Mouse (Mus musculus) kidney, postnatal 4 days (tissue): Measurements from ENCODE around the gene Babam1.

Experiments
- DNase-seq, 2 experiments: peaks; one replicate each; pipeline ENCODE4 v3.0.0; 2021; ENCODE audit warnings: mixed read lengths in 2 of 2

The Babam1 gene

GRCm38 (mm10) chr8:71381421-71381970, 15.2 kb upstream of the Babam1 start, which contains the start of gene Nr2f6:
Gene Nr2f6, minus strand, starts transcription at chr8:71381960.
- DNase-seq: peak; percentile 84 to 91

- peak; percentile 92 to 95 for DNase-seq
These were observed 14.4 kb upstream of the Babam1 start for GRCm38 (mm10) chr8:71381971-71382961.

- peak in 1 of 2 experiments; percentile 38 for DNase-seq
These were observed 13.3 kb upstream of the Babam1 start for GRCm38 (mm10) chr8:71383396-71383795.

- DNase-seq: peak in 1 of 2 experiments; percentile 47
These were observed 12.8 kb upstream of the Babam1 start for GRCm38 (mm10) chr8:71383860-71384259.

GRCm38 (mm10) chr8:71385212-71385835, 11.3 kb upstream of the Babam1 start:
- DNase-seq: peak in 1 of 2 experiments; percentile 31

GRCm38 (mm10) chr8:71388267-71388666, 8.4 kb upstream of the Babam1 start:
- DNase-seq: peak in 1 of 2 experiments; percentile 10

- no peak for DNase-seq
These were observed 5.0 kb upstream of the Babam1 start for GRCm38 (mm10) chr8:71391696-71392095.

GRCm38 (mm10) chr8:71392391-71392790, 4.3 kb upstream of the Babam1 start:
- DNase-seq: no peak

GRCm38 (mm10) chr8:71392871-71393270, 3.8 kb upstream of the Babam1 start:
- DNase-seq: peak; percentile 77 to 84

- peak in 1 of 2 experiments; percentile 10 for DNase-seq
These were observed 2.2 kb upstream of the Babam1 start for GRCm38 (mm10) chr8:71394481-71394880.

- DNase-seq: peak; percentile 3
These were observed 1.6 kb upstream of the Babam1 start for GRCm38 (mm10) chr8:71395071-71395470.

- DNase-seq: peak; percentile 36 to 51
These were observed 1.0 kb upstream of the Babam1 start, which contains the start of gene Ushbp1 for GRCm38 (mm10) chr8:71395629-71396028. Gene Ushbp1, minus strand, starts transcription at chr8:71395802.

GRCm38 (mm10) chr8:71397701-71398100, 1.0 kb downstream of the Babam1 start:
- DNase-seq: peak in 1 of 2 experiments; percentile 4

- peak in 1 of 2 experiments; percentile 1 for DNase-seq
These were observed 4.2 kb downstream of the Babam1 start for GRCm38 (mm10) chr8:71400826-71401225.

GRCm38 (mm10) chr8:71401454-71401853, 4.8 kb downstream of the Babam1 start:
- DNase-seq: peak in 1 of 2 experiments; percentile 1

GRCm38 (mm10) chr8:71402446-71402964, 5.8 kb downstream of the Babam1 start:
- DNase-seq: peak in 1 of 2 experiments; percentile 1

GRCm38 (mm10) chr8:71403107-71403885, 6.6 kb downstream of the Babam1 start:
- DNase-seq: peak; percentile 1 to 3

GRCm38 (mm10) chr8:71404011-71404410, 7.3 kb downstream of the Babam1 start:
- DNase-seq: peak; percentile 2 to 8

GRCm38 (mm10) chr8:71404951-71405351, 8.3 kb downstream of the Babam1 start:
- DNase-seq: peak in 1 of 2 experiments; percentile 13

GRCm38 (mm10) chr8:71405401-71406098, 8.9 kb downstream of the Babam1 start, which contains the start of gene Ankle1:
Gene Ankle1, plus strand, starts transcription at chr8:71406010.
- peak; percentile 98 for DNase-seq
